Mouse (Mus musculus) thymus, postnatal 36 days (tissue): ENCODE measurements around the gene Srsf4.

Source experiments
- DNase-seq, 2 experiments: peaks; one replicate each; pipeline ENCODE4 v3.0.0; 2022; ENCODE audit warnings: mixed read lengths in 2 of 2

Srsf4 gene

GRCm38 (mm10) chr4:131915821-131916328, 42.5 kb downstream of the Srsf4 start:
- no peak for DNase-seq

GRCm38 (mm10) chr4:131916425-131916824, 43.0 kb downstream of the Srsf4 start:
- peak; percentile 72 for DNase-seq

- no peak for DNase-seq
Measured at GRCm38 (mm10) chr4:131917010-131917555, 43.7 kb downstream of the Srsf4 start.

GRCm38 (mm10) chr4:131918026-131918533, 44.7 kb downstream of the Srsf4 start:
- no peak for DNase-seq

- DNase-seq, result no peak
Measured at GRCm38 (mm10) chr4:131918711-131919500, 45.5 kb downstream of the Srsf4 start.

GRCm38 (mm10) chr4:131919506-131920140, 46.2 kb downstream of the Srsf4 start:
- no peak for DNase-seq

- no peak for DNase-seq
Measured at GRCm38 (mm10) chr4:131920141-131920594, 46.8 kb downstream of the Srsf4 start.

- DNase-seq, result no peak
Measured at GRCm38 (mm10) chr4:131920595-131921351, 47.4 kb downstream of the Srsf4 start.

GRCm38 (mm10) chr4:131921461-131922346, 48.3 kb downstream of the Srsf4 start, which contains the start of gene Tmem200b:
Gene Tmem200b, plus strand, starts transcription at chr4:131921771.
- no peak for DNase-seq

GRCm38 (mm10) chr4:131922404-131922803, 49.0 kb downstream of the Srsf4 start:
- no peak for DNase-seq

GRCm38 (mm10) chr4:131924096-131924810, 50.8 kb downstream of the Srsf4 start:
- DNase-seq, result no peak

GRCm38 (mm10) chr4:131929146-131929545, 55.7 kb downstream of the Srsf4 start:
- no peak for DNase-seq

GRCm38 (mm10) chr4:131939459-131939858, 66.0 kb downstream of the Srsf4 start:
- no peak for DNase-seq

GRCm38 (mm10) chr4:131940846-131941245, 67.4 kb downstream of the Srsf4 start:
- DNase-seq, result no peak

- no peak for DNase-seq
Measured at GRCm38 (mm10) chr4:131947848-131948247, 74.4 kb downstream of the Srsf4 start.

- DNase-seq, result no peak
Measured at GRCm38 (mm10) chr4:131949903-131950302, 76.5 kb downstream of the Srsf4 start.

GRCm38 (mm10) chr4:131950657-131951056, 77.2 kb downstream of the Srsf4 start:
- no peak for DNase-seq
